Comparison of ENCODE assay signal across 8 mouse cellular contexts in genomic region chr11:86757480-86758371, GRCm38 (mm10). TPM values are rescaled to one million over a fixed set of nuclear protein-coding genes. Genes with fewer than 3 reads are reported as not detected.
DNase-seq lines count a peak whose midpoint lies in the region; ATAC-seq lines count a peak whose summit lies in the region.

TSS of gene Cltc (minus strand) at chr11:86757565.

- no peaks in the 10 kb centered on the region for H3K9me3 ChIP-seq in hindbrain, embryonic 16.5 days (ENCODE audit: control insufficient read depth, low read length)

- peak; percentile 99 for DNase-seq in WW6 (ENCODE audit: low read depth, low spot score)
- DNase-seq in cerebellum, postnatal 4 days (ENCODE audit: low spot score in 2 of 2) = peak; percentile 94 to 96
- DNase-seq in gastrocnemius, adult 18-20 months (ENCODE audit: low spot score) = peak; percentile 97
- DNase-seq in left cerebral cortex, adult 18-20 months (ENCODE audit: low spot score in 2 of 2) = peak; percentile 95 to 96
- peak; percentile 97 for DNase-seq in right cerebral cortex, adult 18-20 months
- peak; percentile 83 for DNase-seq in urinary bladder, postnatal 10 days (ENCODE audit: low spot score)

- H3K4me3 ChIP-seq in hindbrain, embryonic 16.5 days (ENCODE audit: low read length) = peak within 1 kb of the TSS; percentile 72
- H3K4me3 ChIP-seq in macrophage (ENCODE audit: inconsistent target) = peak within 1 kb of the TSS; percentile 99

- H3K27me3 ChIP-seq in hindbrain, embryonic 16.5 days (replicated peaks; ENCODE audit: control insufficient read depth, insufficient read depth, low read length) = no peaks in the 10 kb centered on the region

- peak within 1 kb of the TSS; percentile 84 for H3K9ac ChIP-seq in hindbrain, embryonic 16.5 days (ENCODE audit: low read depth, low read length)

- H3K4me2 ChIP-seq in hindbrain, embryonic 16.5 days (ENCODE audit: low read length) = peak within 1 kb of the TSS; percentile 98

- H3K36me3 ChIP-seq in hindbrain, embryonic 16.5 days (ENCODE audit: control insufficient read depth, insufficient read depth, low read length) = no peaks in the 10 kb centered on the region
- no peaks in the 10 kb centered on the region for H3K36me3 ChIP-seq in macrophage (ENCODE audit: inconsistent target)

- H3K4me1 ChIP-seq in hindbrain, embryonic 16.5 days (ENCODE audit: control insufficient read depth, insufficient read depth, low read depth, low read length) = peaks cover 23% of the 10 kb centered on the region

- peaks cover 46% of the 10 kb centered on the region for H3K79me2 ChIP-seq in macrophage (ENCODE audit: inconsistent target)

- H3K27ac ChIP-seq in hindbrain, embryonic 16.5 days (ENCODE audit: low read depth, low read length) = peak within 1 kb of the TSS; percentile 97
- peak within 1 kb of the TSS; percentile 99 for H3K27ac ChIP-seq in macrophage

- WGBS in hindbrain, embryonic 16.5 days = under 1% methylated on average over 73 of the region's 73 CpGs
- under 1% methylated on average over 58 of the region's 73 CpGs for WGBS in macrophage (ENCODE audit: missing documents)

- peak; percentile 96 for ATAC-seq in hindbrain, embryonic 16.5 days

RNA-seq across cellular contexts. Expression of gene Cltc, which starts in this region (rescaled TPM):
- total RNA-seq in gastrocnemius, adult 18-20 months (2021) = 100 to 1,000 TPM; 123 to 132 TPM
- polyA plus RNA-seq in hindbrain, embryonic 16.5 days (2015; fragmentation: Nextera tagmentation; extraction: Ambion mirVana) = 146 and 188 TPM in 2 replicates
- 100 to 1,000 TPM; 534 to 538 TPM for total RNA-seq in left cerebral cortex, adult 18-20 months (2021)
- total RNA-seq in macrophage (2018; cell fraction: chromatin; rRNA removed) = 100 to 1,000 TPM; 168 to 617 (median 424) TPM
- total RNA-seq in macrophage (2018; cell fraction: cytosol; rRNA removed) = 100 to 1,000 TPM; 257 to 670 (median 437) TPM
- 100 to 1,000 TPM; 263 to 585 (median 427) TPM for total RNA-seq in macrophage (2018; cell fraction: nucleus; rRNA removed)
- polyA plus RNA-seq in macrophage (2018) = 342 to 483 TPM (median 367 TPM) in 3 replicates

Comparison
In these comparisons a context has a peak if more than half of its experiments do, and no peak if none do; other contexts are left out.
1. Peak in every context shown above with its lines: DNase-seq, ATAC-seq, H3K4me3 ChIP-seq and H3K27ac ChIP-seq.
2. RNA of gene Cltc (total RNA-seq): 534 to 538 TPM in left cerebral cortex, adult 18-20 months; 123 to 132 TPM in gastrocnemius, adult 18-20 months; every median in the first group is over 4 times any median in the second.